8 mouse cellular contexts compared by ENCODE assay signal in genomic region chr10:117094504-117095329, GRCm38 (mm10). TPM values are rescaled to one million over a fixed set of nuclear protein-coding genes. Genes with fewer than 3 reads are reported as not detected.
DNase-seq lines count a peak whose midpoint lies in the region; ATAC-seq and TF ChIP-seq lines count a peak whose summit lies in the region.

No protein-coding gene starts in this region.

- no peak for TF ChIP-seq CTCF in liver, postnatal 0 days (IDR thresholded peaks at IDR 0.05; ENCODE audit: low read depth)

- peak; percentile 98 for ATAC-seq in hindbrain, embryonic 16.5 days
- ATAC-seq in limb, embryonic 13.5 days (ENCODE audit: low FRiP score, low read depth): 0 out of 2 replicates have a peak, but pooled peaks have one; percentile 28
- ATAC-seq in neural tube, embryonic 13.5 days (ENCODE audit: low read depth): peak; percentile 94
- ATAC-seq in liver, postnatal 0 days: no peak

- DNase-seq in Muller cell, postnatal 12 days (ENCODE audit: inconsistent ontology term): peak; percentile 90
- peak; percentile 25 for DNase-seq in cerebellum, adult 8-10 months
- DNase-seq in frontal cortex, adult 2 months (ENCODE audit: extremely low spot score in 1 of 2, low spot score in 1 of 2): peak; percentile 19 to 33
- DNase-seq in ovary, postnatal 36 days (ENCODE audit: low spot score): no peak
- no peak for DNase-seq in liver, postnatal 0 days

- H3K4me2 ChIP-seq in hindbrain, embryonic 16.5 days (ENCODE audit: low read length): peak overlapping the region; percentile 30; the same call in 1 of the 2 replicates
- H3K4me2 ChIP-seq in limb, embryonic 13.5 days (replicated peaks): no peak overlapping the region
- H3K4me2 ChIP-seq in neural tube, embryonic 13.5 days: peak overlapping the region; percentile 15; the same call in 1 of the 2 replicates
- H3K4me2 ChIP-seq in liver, postnatal 0 days (ENCODE audit: low read depth, low read length): no peak overlapping the region

- no peaks in the 10 kb centered on the region for H3K9me3 ChIP-seq in hindbrain, embryonic 16.5 days (ENCODE audit: control insufficient read depth, low read length)
- no peaks in the 10 kb centered on the region for H3K9me3 ChIP-seq in limb, embryonic 13.5 days
- no peaks in the 10 kb centered on the region for H3K9me3 ChIP-seq in neural tube, embryonic 13.5 days
- no peaks in the 10 kb centered on the region for H3K9me3 ChIP-seq in liver, postnatal 0 days (ENCODE audit: low read length)

- peak overlapping the region; percentile 84 for H3K27ac ChIP-seq in hindbrain, embryonic 16.5 days (ENCODE audit: low read depth, low read length)
- peak overlapping the region; percentile 15; the same call in 1 of the 2 replicates for H3K27ac ChIP-seq in limb, embryonic 13.5 days
- peak overlapping the region; percentile 89 for H3K27ac ChIP-seq in neural tube, embryonic 13.5 days (replicated peaks)
- no peak overlapping the region for H3K27ac ChIP-seq in liver, postnatal 0 days (ENCODE audit: low read depth)

- H3K36me3 ChIP-seq in hindbrain, embryonic 16.5 days (ENCODE audit: control insufficient read depth, insufficient read depth, low read length): no peaks in the 10 kb centered on the region
- H3K36me3 ChIP-seq in limb, embryonic 13.5 days: peaks cover 14% of the 10 kb centered on the region
- H3K36me3 ChIP-seq in neural tube, embryonic 13.5 days: no peaks in the 10 kb centered on the region
- peaks cover 36% of the 10 kb centered on the region for H3K36me3 ChIP-seq in liver, postnatal 0 days (replicated peaks; ENCODE audit: insufficient read depth, low read length)

- H3K27me3 ChIP-seq in hindbrain, embryonic 16.5 days (replicated peaks; ENCODE audit: control insufficient read depth, insufficient read depth, low read length): no peaks in the 10 kb centered on the region
- H3K27me3 ChIP-seq in limb, embryonic 13.5 days: no peaks in the 10 kb centered on the region
- H3K27me3 ChIP-seq in neural tube, embryonic 13.5 days: no peaks in the 10 kb centered on the region
- H3K27me3 ChIP-seq in liver, postnatal 0 days (ENCODE audit: insufficient read depth, low read length): no peaks in the 10 kb centered on the region

- H3K4me3 ChIP-seq in hindbrain, embryonic 16.5 days (ENCODE audit: low read length): no peak overlapping the region
- H3K4me3 ChIP-seq in limb, embryonic 13.5 days: no peak overlapping the region
- H3K4me3 ChIP-seq in neural tube, embryonic 13.5 days: no peak overlapping the region
- H3K4me3 ChIP-seq in liver, postnatal 0 days (ENCODE audit: low read depth, low read length): no peak overlapping the region

- TF ChIP-seq EP300 in liver, postnatal 0 days (IDR thresholded peaks at IDR 0.05; ENCODE audit: low read depth): no peak

- H3K4me1 ChIP-seq in hindbrain, embryonic 16.5 days (ENCODE audit: control insufficient read depth, insufficient read depth, low read depth, low read length): peaks cover 13% of the 10 kb centered on the region
- H3K4me1 ChIP-seq in limb, embryonic 13.5 days: peaks cover 29% of the 10 kb centered on the region
- peaks cover 26% of the 10 kb centered on the region for H3K4me1 ChIP-seq in neural tube, embryonic 13.5 days (replicated peaks)
- peaks cover 5% of the 10 kb centered on the region; the same call in 1 of the 2 replicates for H3K4me1 ChIP-seq in liver, postnatal 0 days (ENCODE audit: insufficient read depth)

- WGBS in hindbrain, embryonic 16.5 days: 24% methylated on average over 15 of the region's 15 CpGs
- WGBS in limb, embryonic 13.5 days: 56% methylated on average over 15 of the region's 15 CpGs
- 19% methylated on average over 15 of the region's 15 CpGs for WGBS in neural tube, embryonic 13.5 days
- WGBS in liver, postnatal 0 days (ENCODE audit: insufficient replicate concordance): 78% methylated on average over 15 of the region's 15 CpGs

- H3K9ac ChIP-seq in hindbrain, embryonic 16.5 days (ENCODE audit: low read depth, low read length): no peak overlapping the region
- no peak overlapping the region for H3K9ac ChIP-seq in limb, embryonic 13.5 days
- 0 out of 2 replicates have a peak overlapping the region, but pooled peaks have one; percentile 39 for H3K9ac ChIP-seq in neural tube, embryonic 13.5 days
- H3K9ac ChIP-seq in liver, postnatal 0 days (replicated peaks): no peak overlapping the region

RNA-seq across cellular contexts. Expression of gene Cct2, which starts 31.1 kb away (rescaled TPM):
- 138 and 146 TPM in 2 replicates for polyA plus RNA-seq in frontal cortex, adult 2 months (2012; rRNA removed)
- polyA plus RNA-seq in hindbrain, embryonic 16.5 days (2015; fragmentation: Nextera tagmentation; extraction: Ambion mirVana): 244 and 245 TPM in 2 replicates
- 264 and 268 TPM in 2 replicates for polyA plus RNA-seq in limb, embryonic 13.5 days (2015; fragmentation: Nextera tagmentation; extraction: Ambion mirVana)
- polyA plus RNA-seq in neural tube, embryonic 13.5 days (2015; fragmentation: Nextera tagmentation; extraction: Ambion mirVana): 279 and 303 TPM in 2 replicates
- polyA plus RNA-seq in liver, postnatal 0 days (2015; fragmentation: Nextera tagmentation; extraction: Ambion mirVana): 101 and 105 TPM in 2 replicates

RNA-seq across cellular contexts. Expression of gene Lrrc10, which starts 49.6 kb away (rescaled TPM):
- not detected in 2 replicates for polyA plus RNA-seq in frontal cortex, adult 2 months (2012; rRNA removed)
- not detected in 2 replicates for polyA plus RNA-seq in hindbrain, embryonic 16.5 days (2015; fragmentation: Nextera tagmentation; extraction: Ambion mirVana)
- polyA plus RNA-seq in limb, embryonic 13.5 days (2015; fragmentation: Nextera tagmentation; extraction: Ambion mirVana): not detected in 2 replicates
- not detected in 2 replicates for polyA plus RNA-seq in neural tube, embryonic 13.5 days (2015; fragmentation: Nextera tagmentation; extraction: Ambion mirVana)
- not detected in 2 replicates for polyA plus RNA-seq in liver, postnatal 0 days (2015; fragmentation: Nextera tagmentation; extraction: Ambion mirVana)

RNA-seq across cellular contexts. Expression of gene Frs2, which starts 53.6 kb away (rescaled TPM):
- polyA plus RNA-seq in frontal cortex, adult 2 months (2012; rRNA removed): 33.4 and 34.2 TPM in 2 replicates
- polyA plus RNA-seq in hindbrain, embryonic 16.5 days (2015; fragmentation: Nextera tagmentation; extraction: Ambion mirVana): 16.5 and 22.1 TPM in 2 replicates
- 21.8 and 22.6 TPM in 2 replicates for polyA plus RNA-seq in limb, embryonic 13.5 days (2015; fragmentation: Nextera tagmentation; extraction: Ambion mirVana)
- polyA plus RNA-seq in neural tube, embryonic 13.5 days (2015; fragmentation: Nextera tagmentation; extraction: Ambion mirVana): 20.9 and 27.1 TPM in 2 replicates
- 7.7 and 8.0 TPM in 2 replicates for polyA plus RNA-seq in liver, postnatal 0 days (2015; fragmentation: Nextera tagmentation; extraction: Ambion mirVana)

Comparison
In these comparisons a context has a peak if more than half of its experiments do, and no peak if none do; other contexts are left out.
1. DNase-seq: peak in Muller cell, postnatal 12 days (single experiment), cerebellum, adult 8-10 months (single experiment) and frontal cortex, adult 2 months (2 of 2); none in ovary, postnatal 36 days (single experiment) and liver, postnatal 0 days (single experiment).
2. H3K4me2 ChIP-seq: peak in hindbrain, embryonic 16.5 days (single experiment) and neural tube, embryonic 13.5 days (single experiment); none in limb, embryonic 13.5 days (single experiment) and liver, postnatal 0 days (single experiment).